Mouse (Mus musculus) frontal cortex, postnatal 10 days (tissue): ENCODE results near the gene Tnnt3.

Experiments used
- DNase-seq, 2 experiments: peaks; one replicate each; pipeline ENCODE4 v3.0.0; 2022; ENCODE audit warnings: low spot score in 2 of 2, mixed read lengths in 1 of 2

The Tnnt3 gene

DNA sequence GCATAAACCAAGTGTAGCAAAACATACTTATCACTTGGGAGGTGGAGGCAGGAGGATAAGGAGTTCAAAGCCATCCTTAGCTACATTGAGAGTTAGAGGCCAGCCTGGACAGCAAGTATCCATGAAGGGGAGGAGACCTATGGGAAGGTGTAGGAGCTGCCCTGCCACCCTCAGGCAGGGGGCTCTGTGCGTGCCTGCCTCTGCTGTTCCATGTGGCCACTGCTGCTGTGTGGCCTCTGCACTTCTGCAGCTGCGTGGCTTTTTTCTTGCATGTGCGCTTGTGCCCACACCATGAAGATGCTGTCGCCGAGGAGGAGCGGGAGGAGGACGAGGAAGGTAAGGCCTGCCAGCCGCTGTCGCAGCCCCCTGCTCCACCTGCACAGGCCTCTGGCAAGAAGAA lies 8.8 kb downstream of the Tnnt3 start:
- no peak for DNase-seq

DNA sequence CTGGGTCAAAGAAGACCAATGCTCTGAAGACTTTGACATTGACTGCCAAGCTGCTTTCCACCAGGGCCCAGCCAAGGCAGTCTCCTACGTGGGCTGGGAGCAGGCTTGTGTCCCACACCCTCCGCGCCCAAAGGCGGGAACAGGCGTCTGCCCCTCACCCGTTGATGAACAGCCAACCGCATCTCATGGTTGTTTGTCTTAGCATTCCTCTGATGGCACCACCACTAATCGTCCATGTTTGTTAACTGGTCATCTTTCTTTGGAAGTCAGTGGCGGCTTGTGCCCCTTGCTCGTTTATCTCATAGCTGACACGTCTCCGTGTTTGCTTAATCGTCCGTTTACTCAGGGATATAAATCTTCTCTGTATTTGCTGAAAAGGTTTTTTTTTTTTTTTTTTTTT lies 10.9 kb downstream of the Tnnt3 start:
- DNase-seq = no peak

DNA sequence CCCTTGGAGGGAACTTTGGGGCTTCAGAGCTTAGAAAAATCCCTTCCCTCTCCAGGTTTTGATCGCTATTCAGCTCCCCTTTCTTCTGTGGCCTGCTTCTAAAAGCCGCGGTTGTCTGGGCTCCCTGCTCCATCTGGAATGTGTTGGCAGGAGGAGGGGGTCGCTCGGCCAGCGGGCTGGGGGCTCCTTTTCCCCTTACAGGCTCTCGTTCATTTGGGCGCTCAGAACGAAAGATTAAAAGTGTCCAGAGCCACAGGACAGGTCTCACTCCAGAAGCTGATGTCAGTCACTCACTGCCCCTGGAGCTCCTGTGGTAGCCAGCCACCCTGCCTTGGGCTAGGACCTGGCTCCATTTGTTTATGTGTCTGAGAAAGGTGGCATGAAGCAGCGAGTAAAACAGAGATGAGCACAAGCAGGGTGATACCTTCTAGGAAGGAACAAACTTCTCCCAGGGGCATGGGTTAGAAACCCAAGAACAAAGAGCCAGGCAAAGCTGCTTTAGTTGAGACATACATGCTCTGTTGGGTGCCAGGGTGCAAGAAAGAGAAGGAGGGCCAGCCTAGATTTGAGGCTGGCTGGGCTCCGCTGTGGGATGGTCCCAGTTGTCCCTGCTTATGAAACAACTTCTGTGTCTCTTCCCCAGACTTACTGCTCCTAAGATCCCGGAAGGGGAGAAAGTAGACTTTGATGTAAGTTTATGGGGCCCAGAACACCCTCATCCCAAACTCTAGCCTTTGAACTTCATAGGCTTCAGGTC lies 11.6 kb downstream of the Tnnt3 start:
- no peak for DNase-seq

GRCm38 (mm10) chr7:142514048-142514447 lies 15.4 kb downstream of the Tnnt3 start:
- no peak for DNase-seq

GRCm38 (mm10) chr7:142516221-142516978 lies 17.8 kb downstream of the Tnnt3 start:
- no peak for DNase-seq

DNA sequence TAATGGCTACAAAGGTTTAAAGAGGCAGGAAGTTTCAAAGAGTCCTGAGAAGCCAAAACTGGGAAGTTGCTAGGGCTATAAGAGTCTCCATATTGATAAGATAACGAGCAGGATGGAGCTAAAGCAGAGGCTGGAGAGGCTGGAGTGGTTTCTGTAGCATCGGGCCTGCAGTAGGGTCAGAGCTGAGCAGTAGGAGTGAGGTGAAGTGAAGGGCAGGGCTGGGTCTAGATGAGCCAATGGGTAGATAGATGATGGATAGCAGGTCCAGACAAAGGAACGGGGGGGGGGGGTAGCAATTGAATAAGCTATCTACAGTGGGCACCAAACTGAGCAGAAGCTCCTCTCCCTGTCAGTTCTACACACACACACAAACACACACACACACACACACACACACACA lies 18.9 kb downstream of the Tnnt3 start:
- no peak for DNase-seq

DNA sequence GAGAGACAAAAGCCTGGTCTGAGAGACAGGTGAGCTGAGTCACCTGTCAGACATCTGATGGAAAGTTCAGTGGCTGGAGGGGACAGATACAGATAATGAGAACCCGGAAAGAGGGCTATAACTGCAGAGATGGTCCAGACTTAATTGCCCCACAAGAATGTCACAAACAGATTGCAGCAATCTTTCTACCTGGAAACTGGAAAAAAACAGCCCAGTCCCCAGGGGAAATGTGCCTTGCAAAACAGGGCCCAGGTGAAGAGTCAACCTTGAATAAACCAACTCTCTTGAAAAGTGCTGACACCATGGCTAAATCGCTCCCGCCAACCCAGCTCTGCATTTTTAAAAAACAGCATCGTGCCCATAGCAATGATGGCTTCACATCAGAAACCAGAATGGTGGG lies 21.7 kb downstream of the Tnnt3 start:
- DNase-seq = no peak

DNA sequence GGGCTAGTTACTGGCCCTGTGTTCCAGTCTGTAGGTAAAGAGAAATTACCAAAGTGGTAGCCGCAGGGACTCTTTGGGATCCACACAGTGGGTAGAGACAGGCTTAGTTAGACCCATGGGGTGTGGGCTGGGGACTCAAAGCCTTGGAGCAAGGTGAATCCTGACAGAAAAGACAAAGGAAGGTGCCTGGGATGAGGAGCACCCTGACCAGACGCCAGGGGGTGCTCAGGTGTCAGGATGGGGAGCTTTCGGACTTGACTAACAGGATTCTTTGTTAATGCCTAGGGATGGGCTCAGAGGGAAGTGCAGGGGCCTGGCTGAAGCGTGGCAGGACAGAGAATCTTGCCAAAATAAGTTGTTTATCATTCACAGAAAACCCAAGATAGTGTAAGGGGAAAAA lies 23.7 kb downstream of the Tnnt3 start:
- DNase-seq = no peak

DNA sequence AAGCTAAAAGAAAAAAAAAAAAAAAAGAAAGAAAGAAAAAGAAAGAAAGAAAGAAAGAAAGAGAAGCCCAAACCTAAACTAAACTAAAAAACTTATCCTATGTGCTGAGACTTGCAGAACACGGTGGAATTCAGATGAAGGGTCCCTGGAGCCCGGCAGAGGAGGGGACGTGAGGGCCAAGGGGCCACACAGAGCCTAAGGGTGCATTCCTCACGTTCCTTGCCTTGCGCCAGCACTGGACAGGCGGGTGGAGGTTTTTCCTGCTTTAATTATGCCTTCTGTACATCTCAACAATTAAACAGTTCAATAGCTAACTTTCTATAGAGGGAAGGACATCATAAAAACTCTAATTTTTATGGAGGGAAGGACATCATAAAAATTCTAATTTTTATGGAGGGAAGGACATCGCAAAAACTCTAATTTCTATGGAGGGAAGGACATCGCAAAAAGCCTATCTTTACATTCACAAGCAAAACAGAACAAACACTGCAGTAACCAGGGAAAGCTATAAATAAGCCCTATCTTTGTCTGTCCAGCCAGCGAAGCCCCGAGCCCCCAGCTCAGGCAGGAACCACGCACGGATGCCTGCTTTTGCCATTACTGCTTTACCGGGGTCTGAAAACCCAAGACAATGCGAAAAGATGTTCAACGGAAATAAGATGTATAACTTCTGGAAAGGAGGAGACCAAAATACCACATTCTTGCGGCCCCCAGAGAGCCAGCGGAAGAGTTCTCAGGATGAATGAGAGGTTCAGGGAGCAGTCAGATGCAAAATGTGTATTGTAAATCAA lies 24.8 kb downstream of the Tnnt3 start:
- no peak for DNase-seq

DNA sequence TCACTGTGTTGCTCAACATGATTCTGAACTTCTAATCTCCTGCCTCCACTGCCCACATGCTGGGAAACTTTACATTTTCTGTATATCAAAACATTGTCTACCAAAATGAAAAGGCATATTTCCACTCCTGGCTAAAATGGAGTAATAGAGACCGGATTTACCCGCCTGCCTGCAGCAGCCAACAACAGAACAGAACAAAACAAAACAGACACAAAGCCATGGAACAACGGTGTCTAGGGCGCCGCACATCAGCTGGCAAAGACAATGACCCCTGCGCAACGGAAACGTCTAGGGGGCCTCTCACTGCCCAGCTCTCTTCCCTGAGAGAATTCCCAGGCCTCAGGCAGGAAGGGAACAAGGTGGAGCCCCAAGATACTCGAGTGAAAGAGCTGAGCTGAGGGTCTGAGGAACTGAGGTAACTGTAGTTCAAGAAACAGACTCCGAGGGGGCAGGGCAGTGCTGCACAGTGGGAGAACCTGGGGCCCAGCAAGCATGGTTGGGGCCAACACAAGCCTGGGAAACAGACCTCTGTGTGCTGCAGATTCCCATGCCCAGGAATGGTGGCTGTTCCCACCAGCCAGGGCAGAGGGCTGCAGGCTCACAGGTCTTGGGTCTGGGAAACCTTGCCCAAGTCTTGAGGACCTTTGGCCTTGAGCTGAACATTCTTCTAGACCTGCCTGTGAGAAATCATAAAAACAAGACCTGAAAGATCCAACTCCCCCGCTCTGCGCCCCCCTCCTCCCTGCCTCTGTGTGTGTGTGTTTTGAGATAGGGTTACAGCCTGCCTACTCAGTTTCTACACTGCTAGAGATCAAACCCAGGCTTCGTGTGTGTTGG lies 26.9 kb downstream of the Tnnt3 start:
- DNase-seq = no peak

DNA sequence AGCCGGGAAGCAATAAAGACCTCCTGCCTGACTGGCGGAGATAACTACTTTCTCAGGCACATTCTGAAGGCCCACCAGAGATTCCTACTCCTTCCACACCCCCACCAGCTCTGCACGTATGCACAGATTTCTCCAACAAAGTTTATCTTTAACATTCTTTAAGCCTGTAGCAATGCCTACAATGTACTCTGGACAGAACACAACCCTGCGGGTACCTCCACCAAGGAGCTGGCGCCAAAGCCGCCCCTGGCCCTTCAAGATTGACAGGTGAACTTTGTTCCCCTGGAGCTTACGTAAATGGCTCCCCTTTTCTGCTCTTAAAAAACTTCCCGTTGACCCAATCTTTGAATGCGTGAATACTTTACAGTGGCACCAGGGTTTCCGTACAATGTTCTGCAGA lies 30.7 kb downstream of the Tnnt3 start:
- DNase-seq = no peak

DNA sequence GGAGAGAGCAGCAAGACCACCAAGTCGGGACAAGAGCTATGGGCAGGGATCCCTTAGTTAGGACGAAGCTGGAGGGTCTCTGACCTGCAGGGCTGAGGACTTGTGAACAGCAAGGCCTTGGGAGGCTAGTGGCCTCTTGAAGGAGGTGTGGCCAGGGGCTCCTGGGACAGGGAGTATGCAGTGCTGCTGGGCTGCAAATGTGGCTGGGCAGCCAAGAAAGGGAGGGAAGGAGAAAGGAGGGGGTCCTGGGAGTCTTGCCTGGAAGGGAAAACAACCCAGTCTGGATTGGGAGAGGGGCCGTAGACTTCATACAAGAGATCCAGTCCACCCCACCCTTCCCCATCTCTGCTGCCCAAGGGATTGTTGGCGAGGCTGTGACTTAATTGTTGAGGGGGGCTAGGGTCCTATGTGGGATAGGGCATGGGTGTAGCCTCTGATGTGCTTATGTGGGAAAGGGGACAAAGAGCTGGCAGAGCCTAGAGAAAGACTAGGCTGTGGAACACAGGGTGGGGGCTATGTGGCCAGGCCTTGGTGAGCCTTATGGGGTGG lies 33.4 kb downstream of the Tnnt3 start:
- DNase-seq = no peak

DNA sequence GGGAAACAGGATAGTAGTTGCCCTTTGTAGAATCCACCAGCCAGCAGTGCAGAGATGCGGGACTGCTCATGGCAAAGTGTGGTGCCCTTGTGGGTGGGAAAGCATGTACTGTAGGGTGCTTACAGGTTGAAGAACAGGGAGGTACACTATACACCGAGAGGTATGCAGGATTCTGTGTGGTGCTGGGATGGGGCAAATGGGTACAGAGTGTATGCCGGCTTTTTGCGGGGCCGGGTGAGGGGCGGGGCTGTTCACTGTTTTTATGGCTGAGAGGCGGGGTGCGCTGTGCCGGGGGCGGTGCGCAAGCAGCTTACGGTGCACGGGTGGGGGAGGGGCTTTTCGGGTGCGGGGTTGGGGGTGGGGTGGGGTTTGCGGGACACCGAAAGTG lies 34.0 kb downstream of the Tnnt3 start, which contains the start of gene Mrpl23:
Gene Mrpl23 (plus strand): TSS at position 16 of the 388 bp plus-strand sequence.
- DNase-seq = no peak

GRCm38 (mm10) chr7:142533059-142533855 lies 34.6 kb downstream of the Tnnt3 start:
- DNase-seq = peak; percentile 80 to 83

- no peak for DNase-seq
These were observed 36.5 kb downstream of the Tnnt3 start for GRCm38 (mm10) chr7:142535116-142535515.

DNA sequence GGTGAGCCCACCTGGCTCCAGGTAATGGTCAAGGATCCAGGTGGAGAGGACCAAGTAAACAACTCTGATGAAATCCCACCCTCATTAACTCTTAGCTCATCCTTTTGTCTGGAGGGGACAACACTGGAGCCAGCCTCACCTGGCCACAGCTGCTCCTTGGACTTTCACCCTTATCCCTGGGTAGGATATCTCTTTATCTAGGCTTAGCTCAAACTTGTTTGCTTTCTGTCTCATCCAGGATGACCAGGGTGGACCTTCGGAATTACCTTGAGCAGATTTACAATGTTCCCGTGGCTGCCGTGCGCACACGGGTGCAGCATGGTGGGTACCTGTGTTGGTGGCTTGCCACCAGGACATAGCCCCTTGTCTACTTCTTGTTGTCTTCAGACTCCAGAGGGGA lies 37.2 kb downstream of the Tnnt3 start:
- no peak for DNase-seq

- DNase-seq = no peak
These were observed 38.5 kb downstream of the Tnnt3 start for GRCm38 (mm10) chr7:142537181-142537580.

- DNase-seq = peak in 1 of 2 experiments; percentile 57
These were observed 39.2 kb downstream of the Tnnt3 start for GRCm38 (mm10) chr7:142537879-142538278.

DNA sequence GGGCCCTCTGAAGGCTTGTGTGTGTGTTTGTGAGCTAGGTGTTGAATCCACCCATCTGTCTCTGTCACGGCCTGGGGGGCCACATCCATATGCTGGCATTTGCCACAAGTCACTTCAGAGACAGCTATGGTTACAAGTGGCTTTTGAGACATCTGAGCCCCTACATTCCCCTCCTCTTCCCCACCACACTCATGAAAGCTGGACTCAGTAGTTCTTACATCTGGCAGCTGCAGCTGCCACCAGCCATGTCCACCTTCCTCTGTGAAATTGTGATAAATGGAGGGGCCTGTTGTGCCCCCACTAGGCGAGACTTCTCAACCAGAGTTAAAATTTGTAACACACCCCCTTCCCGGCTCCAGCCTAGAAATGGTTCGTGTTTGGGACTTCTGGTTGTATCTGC lies 39.7 kb downstream of the Tnnt3 start:
- no peak for DNase-seq

GRCm38 (mm10) chr7:142538766-142539165 lies 40.1 kb downstream of the Tnnt3 start:
- no peak for DNase-seq
